Mouse (Mus musculus) kidney, postnatal 4 days (tissue): ENCODE measurements around the gene Mrgprd.

ENCODE experiments used
- DNase-seq, 2 experiments: peaks; one replicate each; pipeline ENCODE4 v3.0.0; 2021; ENCODE audit warnings: mixed read lengths in 2 of 2

Gene Mrgprd

DNA sequence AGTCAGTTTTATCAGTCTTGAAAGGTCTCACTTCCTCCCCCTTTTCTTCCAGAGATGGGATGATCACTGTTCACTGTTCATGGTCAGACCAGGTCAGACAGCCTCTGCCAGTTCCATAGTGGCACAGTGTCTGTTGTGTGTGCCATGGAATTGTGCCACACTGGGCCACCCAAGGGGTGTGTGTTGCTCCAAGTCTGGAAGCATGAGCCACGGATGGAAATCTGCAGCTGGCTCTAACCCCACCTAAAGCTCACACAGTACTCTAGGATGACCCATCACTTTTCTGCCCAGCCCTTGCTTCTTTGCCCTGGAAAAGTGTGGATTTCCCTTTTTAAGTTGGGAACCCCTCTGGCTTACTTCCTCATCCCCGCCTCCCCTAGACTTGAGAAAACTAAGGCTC, 10.5 kb upstream of the Mrgprd start:
- DNase-seq, result no peak

DNA sequence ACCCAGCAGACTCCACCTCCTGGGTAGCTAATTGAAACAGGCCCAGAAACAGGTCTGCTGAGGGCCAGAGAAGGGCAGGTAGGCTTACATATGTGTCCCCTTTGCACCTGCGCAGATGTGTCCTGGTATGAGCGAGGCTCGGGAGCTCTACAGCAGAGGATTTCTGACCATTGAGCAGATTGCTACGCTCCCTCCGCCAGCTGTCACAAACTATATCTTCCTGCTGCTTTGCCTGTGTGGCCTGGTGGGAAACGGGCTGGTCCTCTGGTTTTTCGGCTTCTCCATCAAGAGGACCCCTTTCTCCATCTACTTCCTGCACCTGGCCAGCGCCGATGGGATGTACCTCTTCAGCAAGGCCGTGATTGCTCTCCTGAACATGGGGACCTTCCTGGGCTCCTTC, 7.0 kb upstream of the Mrgprd start:
- no peak for DNase-seq

DNA sequence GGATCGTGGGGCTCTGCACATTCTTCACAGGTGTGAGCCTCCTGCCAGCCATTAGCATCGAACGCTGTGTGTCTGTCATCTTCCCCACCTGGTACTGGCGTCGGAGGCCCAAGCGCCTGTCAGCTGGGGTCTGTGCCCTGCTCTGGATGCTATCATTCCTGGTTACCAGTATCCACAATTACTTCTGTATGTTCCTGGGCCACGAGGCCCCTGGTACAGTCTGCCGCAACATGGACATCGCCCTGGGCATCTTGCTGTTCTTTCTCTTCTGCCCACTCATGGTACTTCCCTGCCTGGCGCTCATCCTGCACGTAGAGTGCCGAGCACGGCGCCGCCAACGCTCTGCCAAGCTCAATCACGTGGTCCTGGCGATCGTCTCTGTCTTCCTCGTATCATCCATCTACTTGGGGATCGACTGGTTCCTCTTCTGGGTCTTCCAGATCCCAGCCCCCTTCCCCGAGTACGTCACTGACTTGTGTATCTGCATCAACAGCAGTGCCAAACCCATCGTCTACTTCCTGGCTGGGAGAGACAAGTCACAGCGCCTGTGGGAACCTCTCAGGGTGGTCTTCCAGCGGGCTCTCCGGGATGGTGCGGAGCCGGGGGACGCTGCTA, 6.5 kb upstream of the Mrgprd start:
- DNase-seq, result no peak

DNA sequence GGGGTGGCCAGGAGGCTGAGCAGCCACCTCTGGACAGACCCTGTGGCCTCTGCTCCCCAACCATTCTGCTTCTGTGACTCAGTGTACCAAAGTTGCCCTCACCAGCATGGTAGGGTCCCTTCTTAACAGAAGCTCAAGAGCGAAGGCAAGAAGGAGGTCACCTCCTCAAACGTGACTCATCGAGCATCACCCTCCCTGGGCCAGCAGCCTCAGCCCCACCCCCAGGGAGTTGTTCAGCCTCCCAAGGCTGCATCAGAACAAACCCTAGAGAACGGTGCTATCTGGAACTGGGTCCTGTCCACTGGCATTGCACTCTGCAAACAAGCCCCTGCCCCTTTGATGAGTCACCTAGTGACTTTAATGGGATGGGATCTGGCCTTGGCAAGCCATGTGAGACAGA, 5.8 kb upstream of the Mrgprd start:
- no peak for DNase-seq

DNA sequence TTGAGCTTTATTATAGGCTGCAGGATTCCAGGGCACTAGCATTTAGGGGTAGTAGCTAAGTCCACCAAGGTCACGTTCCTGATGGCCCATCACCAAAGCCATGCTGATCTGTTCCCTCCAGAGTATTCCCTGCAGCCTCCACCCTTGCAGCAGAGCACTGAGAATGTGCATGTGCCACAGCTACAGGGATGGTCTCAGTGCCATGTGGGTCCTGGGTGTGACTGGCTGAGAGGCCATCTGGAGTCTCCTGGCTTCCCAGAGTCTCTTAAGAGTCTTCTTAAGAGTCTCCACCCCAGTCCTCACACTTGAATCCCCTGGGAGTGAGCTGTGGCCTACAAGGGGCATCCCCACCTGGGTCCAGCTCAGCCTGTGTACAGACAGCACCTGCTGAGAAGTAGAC, 4.8 kb upstream of the Mrgprd start:
- no peak for DNase-seq

DNA sequence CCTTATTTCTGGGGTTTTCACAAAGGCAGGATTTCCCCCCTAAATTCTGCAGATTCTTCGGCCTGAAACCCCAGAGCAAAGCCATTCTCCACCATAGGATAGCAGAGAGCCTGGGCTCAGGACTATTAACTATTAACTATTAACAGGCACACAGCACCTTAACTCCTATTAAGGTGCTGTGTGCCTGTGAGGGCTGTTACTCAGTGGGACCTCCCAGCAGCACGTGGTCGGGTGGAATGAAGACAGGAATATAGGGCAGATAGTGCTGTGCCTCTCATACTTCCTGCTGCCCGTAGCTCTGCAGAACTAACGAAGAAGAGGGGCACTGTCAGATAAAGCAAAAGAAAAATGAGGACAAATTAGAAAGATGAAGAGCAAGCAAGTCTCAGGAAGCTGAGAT, 4.1 kb upstream of the Mrgprd start:
- no peak for DNase-seq

DNA sequence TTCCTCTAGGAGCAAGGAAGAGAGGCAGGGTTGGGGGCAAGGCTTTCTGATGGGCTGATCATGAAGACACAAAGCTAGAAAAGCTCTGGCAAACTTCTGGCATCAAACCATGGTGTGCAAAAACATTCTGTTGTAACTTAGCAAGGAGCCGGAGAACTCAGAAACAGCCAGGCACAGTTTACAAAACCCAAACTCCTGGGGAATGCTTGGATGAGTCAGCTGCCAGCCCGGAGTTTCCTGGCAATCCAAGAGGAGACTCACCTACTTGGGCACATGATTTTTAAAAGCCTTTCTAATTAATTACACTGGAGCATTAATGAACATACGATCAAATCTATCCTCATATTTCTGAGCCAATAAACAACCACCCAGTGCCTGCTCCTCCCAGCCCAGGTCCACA, 2.5 kb upstream of the Mrgprd start:
- DNase-seq, result no peak

DNA sequence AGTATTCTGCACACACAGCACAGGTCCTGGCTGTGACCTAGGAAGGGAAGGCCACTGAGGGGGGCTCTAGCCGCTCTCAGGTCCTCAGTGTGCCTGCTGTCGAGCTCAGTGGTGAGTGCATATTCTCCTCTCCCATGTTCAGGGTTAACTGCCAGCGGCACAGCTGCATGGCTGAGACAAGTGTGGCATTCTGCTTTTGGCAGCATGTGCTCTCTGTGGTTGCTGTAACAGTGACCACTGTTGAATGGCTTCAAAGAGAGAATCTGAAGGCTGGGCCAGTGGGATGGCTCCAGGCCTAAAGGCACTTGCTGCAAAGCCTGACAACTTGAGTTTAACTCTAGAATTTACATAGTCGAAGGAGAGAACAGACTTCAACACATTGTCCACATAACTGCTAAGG, 2.9 kb downstream of the Mrgprd start:
- no peak for DNase-seq

DNA sequence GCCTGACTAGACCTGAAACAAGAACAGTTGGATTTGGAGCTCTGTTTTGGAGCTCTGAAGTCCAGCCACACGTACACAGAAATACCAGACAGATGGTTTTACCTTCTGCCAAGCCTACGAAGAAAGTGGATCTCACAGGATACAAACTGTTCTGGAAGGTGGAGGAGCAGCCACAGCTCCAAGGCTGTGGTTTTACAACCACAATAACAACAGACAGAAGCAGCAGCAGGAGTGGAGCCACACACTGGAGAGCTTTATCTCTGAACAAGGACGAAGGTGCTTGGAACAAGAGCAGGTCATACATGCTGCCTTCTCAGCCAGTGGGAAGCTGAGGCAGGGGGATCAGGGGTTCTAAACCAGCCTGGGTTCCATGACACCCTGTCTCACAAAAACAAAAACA, 4.8 kb downstream of the Mrgprd start:
- DNase-seq, result no peak

DNA sequence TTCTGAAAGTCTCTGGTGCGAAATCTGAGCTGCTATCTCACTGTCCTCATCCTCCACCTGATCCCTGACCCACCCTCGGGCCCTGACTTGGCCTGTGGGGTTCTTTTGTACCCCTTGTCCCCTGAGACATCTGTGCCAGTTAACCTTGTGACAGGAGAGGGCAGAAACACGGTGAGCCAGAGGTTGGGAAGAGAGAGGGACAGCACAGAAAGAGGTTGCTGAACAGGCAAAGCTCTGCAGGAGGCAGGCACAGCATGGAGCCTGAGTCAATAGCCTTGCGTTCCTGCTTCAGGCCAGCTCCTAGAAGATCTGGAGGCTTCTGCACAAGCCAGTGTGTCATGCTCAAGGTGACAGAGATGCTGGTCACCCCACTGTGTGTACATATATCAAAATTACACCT, 9.0 kb downstream of the Mrgprd start:
- no peak for DNase-seq

DNA sequence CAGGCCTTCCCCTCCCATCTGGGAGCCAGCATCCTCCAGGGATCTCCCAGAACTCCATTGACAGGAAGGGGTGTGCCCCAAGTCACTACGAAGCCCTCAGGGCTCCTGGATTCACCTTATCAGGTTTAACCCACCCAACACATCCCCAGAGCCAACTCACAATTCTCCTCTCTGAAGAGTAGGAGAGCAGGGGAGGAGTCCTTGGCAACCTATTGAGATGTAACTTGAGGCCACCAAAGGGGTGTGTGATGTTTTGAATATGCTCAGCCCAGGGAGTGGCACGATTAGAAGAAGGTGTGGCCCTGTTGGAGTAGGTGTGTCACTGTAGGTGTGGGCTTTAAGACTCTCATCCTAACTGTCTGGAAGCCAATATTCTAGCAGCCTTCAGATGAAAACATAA, 11.1 kb downstream of the Mrgprd start:
- no peak for DNase-seq

DNA sequence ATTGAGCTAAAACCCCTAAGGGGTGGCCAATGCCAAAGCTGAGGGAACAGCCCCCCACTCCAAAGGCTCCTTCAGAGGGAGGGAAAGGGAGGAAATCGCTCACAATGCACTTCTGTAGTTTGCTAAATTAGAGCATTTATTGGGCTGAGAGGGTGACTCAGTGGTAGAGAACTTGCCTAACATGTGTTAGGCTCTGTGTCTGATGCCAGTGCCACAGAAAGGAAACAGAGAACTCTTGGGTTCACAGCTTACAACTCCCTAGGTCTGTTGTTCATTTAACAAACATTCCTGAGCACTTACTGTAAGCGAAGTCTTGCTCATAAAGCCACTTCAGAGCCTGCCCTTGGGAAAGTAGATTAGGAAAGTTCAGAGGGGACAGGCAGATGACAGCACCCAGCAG, 15.3 kb downstream of the Mrgprd start:
- no peak for DNase-seq

DNA sequence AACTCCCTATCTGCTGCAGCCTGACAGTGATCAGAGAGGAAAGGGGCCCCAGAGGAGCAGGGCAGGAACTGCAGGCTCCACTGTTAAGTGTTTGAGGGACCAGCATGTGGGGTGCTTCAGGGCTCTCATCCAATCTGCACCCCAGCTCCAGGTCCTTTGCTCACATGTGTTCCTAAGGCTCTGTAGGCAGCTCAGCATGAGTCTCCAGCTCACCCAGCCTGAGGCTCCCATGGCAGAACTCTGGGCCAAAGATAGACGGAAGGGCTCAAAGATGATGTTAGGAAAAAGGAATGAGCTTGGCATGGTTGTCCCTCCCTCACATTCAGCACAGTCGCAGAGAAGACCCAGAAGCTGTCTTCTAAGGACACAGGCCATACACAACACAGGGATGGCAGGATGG, 16.0 kb downstream of the Mrgprd start:
- DNase-seq, result no peak

DNA sequence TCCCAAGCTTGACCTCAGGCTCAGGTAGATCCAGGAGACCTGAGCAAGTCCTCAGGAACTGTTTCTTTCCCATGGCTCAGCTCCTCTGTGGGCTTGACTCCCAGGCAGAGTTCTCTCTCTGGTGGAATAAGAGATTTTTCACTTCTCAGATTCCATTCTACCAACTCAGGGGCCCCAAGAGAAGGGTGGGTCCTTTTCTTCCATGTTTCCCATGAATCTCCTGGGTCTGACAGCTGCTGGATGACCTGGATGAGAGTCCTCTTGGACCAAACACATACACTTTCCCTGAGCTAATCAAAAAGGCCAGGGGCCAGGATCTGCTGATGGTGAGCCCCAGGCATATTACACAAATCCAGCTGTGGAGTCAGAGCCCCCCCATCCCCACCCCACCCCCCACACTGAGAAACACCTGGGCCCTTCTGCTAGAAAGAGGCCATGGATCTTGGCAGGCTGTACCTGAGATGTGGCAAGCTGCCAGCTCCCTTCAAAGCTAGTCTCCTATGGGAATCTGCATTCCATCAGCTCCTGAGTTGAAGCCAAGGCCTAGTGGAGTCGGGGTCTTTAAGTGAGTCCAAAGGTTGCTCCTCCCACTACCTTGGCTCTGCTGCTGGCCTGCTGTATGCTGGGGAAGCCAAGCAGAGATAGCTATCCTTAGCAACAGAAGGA, 17.9 kb downstream of the Mrgprd start:
- DNase-seq, result peak; percentile 43 to 57

DNA sequence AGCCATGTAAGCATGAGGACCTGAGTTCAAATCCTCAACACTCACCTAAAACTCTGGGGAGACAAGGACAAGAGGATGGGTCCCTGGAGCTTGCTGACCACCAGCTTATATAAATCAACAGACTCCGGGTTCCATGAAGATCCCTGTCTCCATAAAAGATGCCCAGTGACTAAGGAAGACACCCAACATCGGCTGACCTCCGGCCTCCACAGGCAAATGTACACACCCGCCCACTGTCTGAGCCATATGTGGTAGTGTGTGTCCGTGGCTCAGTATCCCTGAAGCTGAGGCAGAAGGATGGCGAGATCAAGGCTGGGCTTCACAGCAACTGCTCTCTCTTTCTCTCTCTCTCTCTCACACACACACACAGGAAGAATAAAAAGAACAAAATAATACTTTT, 19.3 kb downstream of the Mrgprd start:
- DNase-seq, result no peak

DNA sequence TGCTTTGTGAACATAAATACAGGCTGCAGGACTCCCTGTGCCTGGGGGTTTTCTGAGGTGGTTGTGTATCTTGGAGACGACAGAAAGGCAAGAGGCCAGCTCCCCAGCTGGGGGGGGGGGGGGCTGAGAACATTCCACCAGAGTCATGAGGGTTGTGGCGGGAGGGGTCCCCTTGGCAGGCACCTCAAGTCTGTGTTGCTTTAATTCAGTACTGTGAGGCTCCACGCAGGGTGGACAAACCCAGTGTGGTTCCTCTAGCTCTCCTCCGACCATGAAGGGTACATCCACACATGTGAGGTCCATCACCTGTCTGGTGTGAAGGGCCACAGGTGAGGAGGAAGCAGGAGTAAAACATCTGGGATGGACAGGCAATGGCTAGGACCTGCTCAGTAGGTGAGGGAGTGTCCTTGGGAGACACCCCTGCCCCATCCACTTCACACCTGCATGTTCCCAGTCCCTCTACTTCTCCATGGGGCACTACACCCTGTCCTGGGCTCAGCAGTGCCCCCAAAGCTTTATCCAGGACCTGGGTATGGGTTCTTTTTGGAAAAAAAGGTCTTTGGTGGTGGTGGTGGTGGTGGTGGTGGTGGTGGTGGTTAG, 19.9 kb downstream of the Mrgprd start:
- DNase-seq, result no peak

DNA sequence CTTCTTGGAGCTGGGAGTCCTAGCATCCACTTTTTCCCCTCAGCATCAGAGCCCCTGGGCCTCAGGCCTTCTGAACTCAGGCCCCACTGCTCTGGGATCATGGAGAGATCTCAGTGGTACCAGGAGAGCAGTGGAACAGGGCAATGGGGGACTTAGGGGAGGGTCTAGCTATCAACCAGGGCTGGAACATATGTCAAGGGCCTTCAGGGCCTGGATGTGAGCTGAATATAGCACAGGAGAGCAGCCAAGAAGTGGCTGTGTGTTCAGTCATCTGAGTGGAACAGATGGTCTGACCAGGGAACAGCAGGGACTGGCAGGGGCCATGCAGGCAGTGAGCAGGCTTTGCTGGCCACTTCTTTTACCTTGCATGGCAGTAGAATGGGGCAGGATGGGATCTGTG, 20.6 kb downstream of the Mrgprd start:
- no peak for DNase-seq

DNA sequence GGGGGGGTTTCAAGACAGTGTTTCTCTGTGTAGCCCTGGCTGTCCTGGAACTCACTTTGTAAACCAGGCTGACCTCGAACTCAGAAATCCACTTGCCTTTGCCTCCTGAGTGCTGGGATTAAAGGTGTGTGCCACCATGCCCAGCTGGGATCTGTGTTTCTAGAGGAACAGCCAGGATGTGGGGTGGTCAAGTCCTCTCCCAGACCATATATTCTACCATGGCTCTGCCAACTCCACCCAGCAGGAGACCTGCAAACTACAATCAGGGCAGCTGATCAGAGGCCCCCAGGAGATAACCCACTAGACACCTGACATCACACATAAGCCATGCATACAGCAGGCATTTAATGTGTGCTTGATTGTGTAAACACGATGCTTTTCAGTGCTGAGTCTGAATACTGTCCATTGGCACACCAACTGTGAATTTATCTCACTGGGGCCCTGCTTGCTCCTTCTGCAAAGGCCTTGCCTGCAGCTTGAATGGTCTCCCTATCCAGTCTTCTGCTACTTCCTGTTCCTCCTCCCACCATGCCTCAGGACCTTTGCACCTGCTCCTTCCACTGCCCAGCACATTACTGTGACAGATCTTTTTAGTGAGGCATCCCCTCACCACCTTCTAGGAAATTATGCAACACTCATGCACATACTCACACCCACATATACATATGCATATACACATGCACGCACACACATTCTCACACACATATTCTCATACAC, 21.1 kb downstream of the Mrgprd start:
- DNase-seq, result no peak

DNA sequence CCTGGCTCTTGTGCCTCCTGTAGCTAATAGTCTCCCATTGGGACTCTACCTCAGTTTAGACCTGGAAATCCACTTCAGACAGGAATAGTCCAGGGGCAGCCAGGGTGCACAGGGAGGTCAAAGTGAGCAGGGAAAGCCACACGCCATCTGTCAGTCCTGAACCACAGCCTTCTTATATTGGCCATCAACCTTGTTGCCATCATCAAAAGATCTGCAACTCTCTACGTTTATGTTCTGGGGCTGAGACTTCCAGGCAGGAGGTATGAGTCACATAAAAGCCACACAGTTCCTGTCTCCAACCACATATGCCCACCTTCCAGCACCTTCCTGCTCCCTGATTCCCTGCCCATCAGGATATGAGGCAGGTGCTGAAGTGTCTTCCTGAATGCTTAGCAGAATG, 23.3 kb downstream of the Mrgprd start:
- DNase-seq, result no peak

DNA sequence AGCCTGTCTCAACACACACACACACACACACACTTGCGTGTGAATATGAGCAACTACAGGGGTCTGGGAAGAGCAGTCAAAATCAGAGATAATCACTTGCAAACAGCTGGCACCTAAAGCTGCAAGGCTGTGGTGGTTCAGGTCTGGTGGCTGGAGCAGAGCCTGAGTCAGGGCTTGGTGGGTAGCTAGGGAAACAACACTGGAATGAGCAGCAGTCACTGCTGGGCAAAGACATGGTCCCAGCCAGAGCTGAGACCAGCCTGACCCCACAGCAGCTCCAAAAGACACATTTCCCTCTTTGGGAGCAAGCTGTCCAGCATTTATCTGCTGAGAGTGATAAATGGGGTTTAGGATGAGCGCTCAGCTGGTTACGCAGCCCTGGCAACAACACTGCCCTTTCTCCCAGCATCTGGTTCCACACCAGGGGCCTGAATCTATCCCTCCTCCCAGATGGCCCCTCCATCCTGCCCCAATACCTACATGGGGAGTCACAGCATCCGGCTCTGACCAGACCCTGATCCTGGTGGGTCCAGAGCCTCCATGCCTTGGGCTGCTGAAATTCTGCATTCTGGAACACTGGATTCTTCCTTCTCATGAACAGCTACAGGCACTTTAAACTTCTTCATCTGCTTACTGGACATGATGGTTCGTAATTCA, 25.7 kb downstream of the Mrgprd start:
- peak in 1 of 2 experiments; percentile 15 for DNase-seq
